Mouse (Mus musculus) left cerebral cortex, adult 2 months (tissue): ENCODE measurements around the gene Rhox7b. TPM values are rescaled to one million over a fixed set of nuclear protein-coding genes. Genes with fewer than 3 reads are reported as not detected.
"Not testable (repeated sequence)": the region's sequence is repeated elsewhere in the genome, so short reads cannot be mapped to it uniquely, and the experiment has no call there.

Source experiments
- DNase-seq, 2 experiments: peaks; one replicate each; pipeline ENCODE4 v3.0.0; 2021 to 2022; ENCODE audit warnings: low spot score in 2 of 2, mixed read lengths in 1 of 2; ENCODE audit errors: extremely low spot score in 1 of 2
- H3K27ac ChIP-seq: fragments of 200-600 bp; 2 replicates; pipeline ENCODE4 v1.8.1; 2022
- H3K4me3 ChIP-seq: fragments of 200-600 bp; 2 replicates; pipeline ENCODE4 v1.8.1; 2022
- CTCF ChIP-seq: fragments of 200-600 bp; IDR thresholded peaks from 2 replicates; pipeline ENCODE4 v1.8.1; 2022; ENCODE audit warnings: antibody characterized with exemption, mild to moderate bottlenecking, moderate library complexity
- intact Hi-C: fragments of 180-260 bp; cut with DNase I; formaldehyde crosslinking; loops from one replicate; pipeline ENCODE4 v1.15.1; 2025
- long read RNA-seq, 2 experiments: library from polyadenylated mRNA; stranded (forward); transcript quantifications; one replicate each; pipeline ENCODE4 v2.0.0; 2021; ENCODE audit warnings: borderline mapping rate in 2 of 2
- total RNA-seq, 2 experiments: library from RNA; stranded (reverse); gene quantifications; 2 replicates each; pipeline ENCODE4 v1.2.3; 2021

The Rhox7b gene
- total RNA-seq, result not detected
- long read RNA-seq, experiment 1, result 0 reads
- long read RNA-seq, experiment 2, result 0 reads

- not testable (repeated sequence) for H3K27ac ChIP-seq
These were observed at the start of gene Rhox7b for GRCm38 (mm10) chrX:37897132-37897531. Gene Rhox7b (minus strand): TSS chrX:37897232.

GRCm38 (mm10) chrX:37916311-37916710, 19.3 kb upstream of the Rhox7b start:
- DNase-seq, result no peak
- Histone ChIP-seq H3K4me3 (no peak overlapping the region), H3K27ac (no peak overlapping the region)
- intact Hi-C loops, result no loop called here
- TF ChIP-seq CTCF, result peak; percentile 23

More at GRCm38 (mm10) chrX:37897132-37897531, at the start of gene Rhox7b:
- intact Hi-C loops, H3K4me3 ChIP-seq, DNase-seq: not testable (repeated sequence)

GRCm38 (mm10) chrX:37908581-37908980, 11.5 kb upstream of the Rhox7b start:
- no peak overlapping the region for H3K27ac ChIP-seq
- DNase-seq, result no peak
- peak; percentile 36 for TF ChIP-seq CTCF
- H3K4me3 ChIP-seq, result no peak overlapping the region
- intact Hi-C loops, result no loop called here

GRCm38 (mm10) chrX:37903727-37904126, 6.7 kb upstream of the Rhox7b start:
- H3K4me3 ChIP-seq, result no peak overlapping the region
- peak; percentile 10; the same call in 1 of the 2 replicates for TF ChIP-seq CTCF
- intact Hi-C loops, result no loop called here
- H3K27ac ChIP-seq, result no peak overlapping the region
- DNase-seq, result no peak

- DNase-seq, H3K27ac ChIP-seq, H3K4me3 ChIP-seq, intact Hi-C loops: not testable (repeated sequence)
These were observed 4.6 kb upstream of the Rhox7b start, which contains the start of gene Rhox9 for GRCm38 (mm10) chrX:37901670-37902069. Gene Rhox9 (minus strand): TSS chrX:37901770.

GRCm38 (mm10) chrX:37878844-37879243, 18.2 kb downstream of the Rhox7b start, which contains the start of gene Rhox8:
Gene Rhox8 (minus strand): TSS chrX:37878944.
- Histone ChIP-seq H3K4me3 (no peak within 1 kb of the TSS), H3K27ac (no peak within 1 kb of the TSS)
- DNase-seq, result no peak
- intact Hi-C loops, result no loop called here
- no peak for TF ChIP-seq CTCF

GRCm38 (mm10) chrX:37871641-37872040, 25.4 kb downstream of the Rhox7b start:
- intact Hi-C loops, result no loop called here
- TF ChIP-seq CTCF, result no peak
- Histone ChIP-seq H3K4me3 (no peak overlapping the region), H3K27ac (no peak overlapping the region)
- no peak for DNase-seq

Other genes starting within 250 kb of the Rhox7b start
- gene Rhox4g, start 245.9 kb downstream of the Rhox7b start, total RNA-seq, result not detected
- gene Rhox3h, start 228.5 kb downstream of the Rhox7b start, total RNA-seq, result not detected
- not detected for gene Rhox2h, start 224.0 kb downstream of the Rhox7b start, total RNA-seq
- gene Rhox5, start 92.4 kb downstream of the Rhox7b start, total RNA-seq, result not detected
- gene Rhox6, start 70.3 kb downstream of the Rhox7b start, total RNA-seq, result not detected
- not detected for gene Rhox7a, start 65.5 kb downstream of the Rhox7b start, total RNA-seq
- not detected for gene Rhox8, start 18.3 kb downstream of the Rhox7b start, total RNA-seq
- not detected for gene Rhox9, start 4.5 kb upstream of the Rhox7b start, total RNA-seq
- not detected for gene Btg1-ps1, start 121.6 kb upstream of the Rhox7b start, total RNA-seq
- not detected for gene Btg1-ps2, start 145.9 kb upstream of the Rhox7b start, total RNA-seq
- gene Rhox10, start 169.2 kb upstream of the Rhox7b start, total RNA-seq, result not detected
- not detected for gene Rhox11, start 187.9 kb upstream of the Rhox7b start, total RNA-seq
- gene Rhox12, start 213.7 kb upstream of the Rhox7b start, total RNA-seq, result not detected
- not detected for gene Rhox13, start 224.0 kb upstream of the Rhox7b start, total RNA-seq